8 mouse cellular contexts compared by ENCODE assay signal in the genomic region with DNA sequence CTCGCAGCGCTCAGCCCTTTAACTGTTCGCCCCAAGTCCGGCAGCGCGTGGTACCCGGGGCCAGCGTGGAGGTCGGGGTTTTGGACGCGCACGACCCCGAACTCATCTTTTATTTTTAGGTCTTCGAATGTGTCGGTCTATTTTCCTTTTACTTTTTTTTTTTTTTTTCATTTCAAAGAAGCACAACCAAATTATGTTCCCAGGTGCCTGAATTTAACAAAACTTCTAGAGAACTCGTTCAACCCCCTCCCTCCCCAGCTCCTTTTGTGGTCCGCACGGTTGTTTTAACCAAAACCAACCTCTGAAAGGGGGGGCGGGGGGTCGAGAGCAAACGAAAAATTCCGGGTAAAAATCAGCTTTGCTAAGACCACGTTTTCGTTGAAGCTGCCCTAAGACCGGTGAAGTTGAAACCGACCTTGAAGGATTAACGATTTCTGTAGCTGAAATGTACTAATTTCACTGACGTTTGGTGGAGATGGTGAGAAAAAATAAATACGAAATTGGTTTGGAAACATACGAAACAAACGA. TPM values are rescaled to one million over a fixed set of nuclear protein-coding genes. Genes with fewer than 3 reads are reported as not detected.
DNase-seq lines count a peak whose midpoint lies in the region; ATAC-seq and TF ChIP-seq lines count a peak whose summit lies in the region.

No protein-coding gene starts in this region.

- H3K9me3 ChIP-seq in kidney, postnatal 0 days (replicated peaks; ENCODE audit: low read length): no peaks in the 10 kb centered on the region
- H3K9me3 ChIP-seq in heart, embryonic 15.5 days (replicated peaks): no peaks in the 10 kb centered on the region

- H3K4me3 ChIP-seq in kidney, postnatal 0 days (replicated peaks; ENCODE audit: low read depth, low read length): peak overlapping the region; percentile 52; the same call in 1 of the 2 replicates
- peak overlapping the region; percentile 61 for H3K4me3 ChIP-seq in bone marrow, adult 2 months (replicated peaks; ENCODE audit: control insufficient read depth, low read depth, low read length)
- H3K4me3 ChIP-seq in heart, embryonic 15.5 days: peak overlapping the region; percentile 78

- H3K4me1 ChIP-seq in kidney, postnatal 0 days (replicated peaks; ENCODE audit: insufficient read depth, low read length): 0 out of 2 replicates have a peak, but pooled peaks cover 7% of the 10 kb centered on the region
- H3K4me1 ChIP-seq in bone marrow, adult 2 months (ENCODE audit: control insufficient read depth, insufficient read depth, low read length): no peaks in the 10 kb centered on the region
- peaks cover 10% of the 10 kb centered on the region for H3K4me1 ChIP-seq in heart, embryonic 15.5 days (replicated peaks)

- peak overlapping the region; percentile 60 for H3K4me2 ChIP-seq in kidney, postnatal 0 days (ENCODE audit: low read length)
- H3K4me2 ChIP-seq in heart, embryonic 15.5 days: peak overlapping the region; percentile 86

- no peak for TF ChIP-seq CTCF in kidney, postnatal 0 days (IDR thresholded peaks at IDR 0.05; ENCODE audit: low read depth)
- no peak for TF ChIP-seq CTCF in bone marrow, adult 2 months (IDR thresholded peaks at IDR 0.05; ENCODE audit: control insufficient read depth, insufficient read depth, low read length)

- no peak overlapping the region for H3K9ac ChIP-seq in kidney, postnatal 0 days (ENCODE audit: low read depth, low read length)
- peak overlapping the region; percentile 42; the same call in 1 of the 2 replicates for H3K9ac ChIP-seq in heart, embryonic 15.5 days

- no peak for ATAC-seq in kidney, postnatal 0 days (replicated peaks; ENCODE audit: low FRiP score, low read depth)
- no peak for ATAC-seq in heart, embryonic 15.5 days (replicated peaks; ENCODE audit: insufficient number of reproducible peaks, insufficient read depth, low FRiP score, low read depth)
- no peak for ATAC-seq in activated CD4-positive, CD25-positive, alpha-beta regulatory T cell, adult 4 months

- no peaks in the 10 kb centered on the region for H3K36me3 ChIP-seq in kidney, postnatal 0 days (ENCODE audit: insufficient read depth, low read length)
- no peaks in the 10 kb centered on the region for H3K36me3 ChIP-seq in heart, embryonic 15.5 days

- TF ChIP-seq POLR2A in bone marrow, adult 2 months (IDR thresholded peaks at IDR 0.05; ENCODE audit: borderline replicate concordance, control insufficient read depth, low read depth, low read length): no peak

- peaks cover 25% of the 10 kb centered on the region for H3K27me3 ChIP-seq in kidney, postnatal 0 days (ENCODE audit: insufficient read depth, low read length)
- no peaks in the 10 kb centered on the region for H3K27me3 ChIP-seq in heart, embryonic 15.5 days

- no peak overlapping the region for H3K27ac ChIP-seq in kidney, postnatal 0 days
- H3K27ac ChIP-seq in bone marrow, adult 2 months (ENCODE audit: control insufficient read depth, insufficient read depth, low read depth, low read length, poor library complexity): no peak overlapping the region
- no peak overlapping the region; the same call in 1 of the 2 replicates for H3K27ac ChIP-seq in heart, embryonic 15.5 days

- DNase-seq in kidney, postnatal 0 days (ENCODE audit: low spot score): peak; percentile 43
- no peak for DNase-seq in kidney, postnatal 10 days
- DNase-seq in lung, postnatal 14 days: peak; percentile 16
- no peak for DNase-seq in urinary bladder, postnatal 10 days (ENCODE audit: low spot score)
- DNase-seq in cerebellum, adult 9-10 months: no peak

- under 1% methylated on average over 31 of the region's 31 CpGs for WGBS in kidney, postnatal 0 days
- WGBS in bone marrow, adult 2 months: under 1% methylated on average over 31 of the region's 31 CpGs
- under 1% methylated on average over 31 of the region's 31 CpGs for WGBS in heart, embryonic 15.5 days

RNA-seq across cellular contexts. Expression of gene Igf2bp3, which starts 3.6 kb away (rescaled TPM):
- polyA plus RNA-seq in kidney, postnatal 0 days (2015; fragmentation: Nextera tagmentation; extraction: Ambion mirVana): 20.5 and 20.6 TPM in 2 replicates
- polyA plus RNA-seq in bone marrow, adult 2 months (2011; ENCODE audit: insufficient read depth, insufficient read length, low replicate concordance, missing spikeins): 0.31 and 2.7 TPM in 2 replicates
- 33.0 and 33.4 TPM in 2 replicates for polyA plus RNA-seq in heart, embryonic 15.5 days (2015; fragmentation: Nextera tagmentation; extraction: Ambion mirVana)
- 1 to 10 TPM; 2.5 to 4.6 TPM for polyA plus RNA-seq in activated CD4-positive, CD25-positive, alpha-beta regulatory T cell, adult 4 months (2017; shearing (Covaris generic))

RNA-seq across cellular contexts. Expression of gene Tra2a, which starts 45.5 kb away (rescaled TPM):
- 60.9 and 69.0 TPM in 2 replicates for polyA plus RNA-seq in kidney, postnatal 0 days (2015; fragmentation: Nextera tagmentation; extraction: Ambion mirVana)
- polyA plus RNA-seq in bone marrow, adult 2 months (2011; ENCODE audit: insufficient read depth, insufficient read length, low replicate concordance, missing spikeins): 138 and 166 TPM in 2 replicates
- polyA plus RNA-seq in heart, embryonic 15.5 days (2015; fragmentation: Nextera tagmentation; extraction: Ambion mirVana): 55.5 and 59.6 TPM in 2 replicates
- 10 to 100 TPM; 29.2 to 30.3 TPM for polyA plus RNA-seq in activated CD4-positive, CD25-positive, alpha-beta regulatory T cell, adult 4 months (2017; shearing (Covaris generic))

Comparison
In these comparisons a context has a peak if more than half of its experiments do, and no peak if none do; other contexts are left out.
1. DNase-seq: peak in kidney, postnatal 0 days (single experiment) and lung, postnatal 14 days (single experiment); none in kidney, postnatal 10 days (single experiment), urinary bladder, postnatal 10 days (single experiment) and cerebellum, adult 9-10 months (single experiment).
2. Peak in every context shown above with its lines, with median percentiles within 50 percentile points of each other: H3K4me3 ChIP-seq.